Mouse (Mus musculus) layer of hippocampus, adult 9-11 months (tissue): ENCODE measurements around the gene Emg1.

ENCODE experiments used
- DNase-seq: peaks from one replicate; pipeline ENCODE4 v3.0.0; 2022

Emg1 gene

GRCm38 (mm10) chr6:124711824-124712782 is at the start of gene Emg1, which contains the start of gene Phb2:
Gene Emg1 (minus strand): TSS chr6:124712178.
Gene Phb2 (plus strand): TSS chr6:124712336.
- DNase-seq: peak; percentile 98

- DNase-seq: peak; percentile 86
Measured at GRCm38 (mm10) chr6:124759259-124759658, 47.3 kb upstream of the Emg1 start.

- no peak for DNase-seq
Measured at GRCm38 (mm10) chr6:124758849-124759232, 46.9 kb upstream of the Emg1 start.

- DNase-seq: peak; percentile 70
Measured at GRCm38 (mm10) chr6:124757909-124758848, 46.2 kb upstream of the Emg1 start.

GRCm38 (mm10) chr6:124757351-124757880 is 45.4 kb upstream of the Emg1 start:
- no peak for DNase-seq

- DNase-seq: peak; percentile 79
Measured at GRCm38 (mm10) chr6:124756652-124757350, 44.8 kb upstream of the Emg1 start.

GRCm38 (mm10) chr6:124755831-124756595 is 44.0 kb upstream of the Emg1 start, which contains the start of the genes Gm45234 and Atn1:
Gene Gm45234 (minus strand): TSS chr6:124756021.
Gene Atn1 (minus strand): TSS chr6:124756524.
- DNase-seq: no peak

- DNase-seq: no peak
Measured at GRCm38 (mm10) chr6:124755306-124755705, 43.3 kb upstream of the Emg1 start.

GRCm38 (mm10) chr6:124753861-124754260 is 41.9 kb upstream of the Emg1 start:
- no peak for DNase-seq

- DNase-seq: no peak
Measured at GRCm38 (mm10) chr6:124750405-124750804, 38.4 kb upstream of the Emg1 start.

GRCm38 (mm10) chr6:124746654-124747632 is 35.0 kb upstream of the Emg1 start:
- DNase-seq: no peak

GRCm38 (mm10) chr6:124746296-124746605 is 34.3 kb upstream of the Emg1 start:
- no peak for DNase-seq

GRCm38 (mm10) chr6:124745490-124746295 is 33.7 kb upstream of the Emg1 start:
- peak; percentile 94 for DNase-seq

- no peak for DNase-seq
Measured at GRCm38 (mm10) chr6:124744755-124745321, 32.9 kb upstream of the Emg1 start.

- DNase-seq: no peak
Measured at GRCm38 (mm10) chr6:124743647-124744046, 31.7 kb upstream of the Emg1 start.

GRCm38 (mm10) chr6:124742839-124743514 is 31.0 kb upstream of the Emg1 start:
- DNase-seq: no peak

- DNase-seq: no peak
Measured at GRCm38 (mm10) chr6:124741842-124742241, 29.9 kb upstream of the Emg1 start.
